Mouse (Mus musculus) hematopoietic stem cell, adult 5-6 weeks (primary cell): ENCODE measurements around the gene Fbxw2. TPM values are rescaled to one million over a fixed set of nuclear protein-coding genes. Genes with fewer than 3 reads are reported as not detected.
"Not testable (repeated sequence)": the region's sequence is repeated elsewhere in the genome, so short reads cannot be mapped to it uniquely, and the experiment has no call there.

Source experiments
- ATAC-seq, 2 experiments: fragments of 125-278 bp in 1 of 2; replicated peaks in 1 of 2; 2 replicates each; pipeline ENCODE4 v1.8.0; 2016 to 2017; ENCODE audit warnings: inconsistent platforms in 2 of 2, mild to moderate bottlenecking in 2 of 2, moderate number of reproducible peaks in 2 of 2, low read depth in 1 of 2, moderate TSS enrichment in 1 of 2; ENCODE audit not compliant: low FRiP score in 2 of 2, poor library complexity in 2 of 2, severe bottlenecking in 2 of 2, insufficient read depth in 1 of 2, low TSS enrichment in 1 of 2
- total RNA-seq: library from RNA; stranded (forward); fragments of 172-1452, 232-1000 nt; gene quantifications from 2 replicates; pipeline ENCODE4 v1.2.3, GENCODE M21; 2017

Fbxw2 gene
- total RNA-seq, result 76.7 and 81.1 TPM in 2 replicates

DNA sequence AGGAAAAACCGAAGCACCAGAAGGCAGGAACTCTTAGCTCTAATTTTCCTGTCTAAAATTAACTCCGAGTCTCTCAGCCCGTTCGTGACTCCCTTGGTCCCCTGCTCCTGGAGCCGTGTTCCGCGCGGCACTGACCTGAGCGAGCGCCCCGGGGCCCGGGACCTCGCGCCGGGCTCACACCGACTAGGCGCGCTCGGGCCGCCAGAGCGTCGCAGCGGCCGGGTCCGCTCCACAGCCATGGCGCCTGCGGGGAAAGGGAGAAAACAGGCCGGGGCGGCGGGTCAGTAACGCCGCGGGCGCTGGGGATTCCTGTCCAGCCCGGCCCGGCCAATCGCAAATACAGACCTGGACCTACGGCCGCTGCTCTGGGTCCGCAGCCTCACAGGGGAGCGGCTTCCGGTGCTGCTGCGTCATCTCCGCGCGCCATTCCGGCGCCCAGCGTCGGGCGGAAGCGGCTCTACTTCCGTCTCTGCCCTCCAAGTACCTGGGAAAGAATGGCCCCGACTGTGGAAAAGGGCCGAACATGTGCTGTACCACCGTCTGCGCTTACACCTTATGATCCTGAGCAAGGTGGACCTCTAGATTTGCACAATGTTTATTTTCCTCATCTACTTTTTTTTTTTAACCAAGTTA lies at the start of gene Fbxw2:
TSS of gene Fbxw2 (minus strand) at position 485 of the 633 bp plus-strand sequence.
- peak; percentile 94 for ATAC-seq

DNA sequence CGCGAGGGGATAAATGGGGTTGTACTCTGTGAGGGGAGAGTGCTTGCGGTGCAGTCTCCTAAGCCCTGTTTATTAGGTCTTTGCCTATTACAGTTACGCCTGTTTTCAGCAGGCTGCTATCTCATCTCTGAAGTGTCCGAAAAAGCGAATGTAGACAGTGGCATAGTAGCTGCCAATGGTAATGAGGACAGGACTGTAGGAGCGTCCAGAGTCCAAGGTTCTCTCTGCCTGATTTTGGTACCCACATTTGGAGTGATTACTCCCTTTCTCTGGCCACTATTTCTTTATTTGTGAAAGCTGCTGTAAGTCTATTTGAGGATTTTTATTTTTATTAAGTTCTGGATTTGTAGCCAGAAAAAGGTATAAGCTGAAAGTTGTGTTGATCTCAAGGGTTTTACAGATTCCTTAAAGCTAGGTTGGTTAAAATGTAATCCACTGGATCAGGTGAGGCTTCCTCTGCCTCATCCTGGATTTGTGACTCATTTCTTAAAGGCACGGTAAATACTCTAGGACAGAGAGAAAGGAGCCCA lies 48.8 kb upstream of the Fbxw2 start, which contains the start of gene Psmd5:
TSS of gene Psmd5 (minus strand) at position 153 of the 530 bp plus-strand sequence.
- ATAC-seq, result no peak

DNA sequence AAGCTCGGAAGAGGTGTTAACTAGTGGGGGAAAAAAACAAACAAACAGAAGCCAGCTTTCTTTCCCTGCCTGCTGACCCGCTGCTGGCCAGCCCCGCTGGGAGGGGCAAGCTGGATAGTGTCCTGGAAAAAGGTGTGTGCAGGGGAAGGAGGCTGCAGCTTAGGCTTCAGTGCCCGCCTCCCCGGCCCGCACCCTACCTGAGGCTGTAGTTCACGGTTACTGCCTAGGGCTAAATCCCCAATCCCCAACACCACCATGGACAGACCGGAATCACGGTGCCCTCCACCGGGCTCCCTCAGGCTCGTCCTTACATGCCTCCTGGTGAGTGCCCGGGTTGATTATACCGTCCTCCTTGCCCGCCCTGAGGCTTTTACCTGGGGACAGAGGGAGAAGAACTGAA lies 48.2 kb upstream of the Fbxw2 start, which contains the start of gene Cutal:
TSS of gene Cutal (plus strand) at position 126 of the 400 bp plus-strand sequence.
- ATAC-seq, result no peak

DNA sequence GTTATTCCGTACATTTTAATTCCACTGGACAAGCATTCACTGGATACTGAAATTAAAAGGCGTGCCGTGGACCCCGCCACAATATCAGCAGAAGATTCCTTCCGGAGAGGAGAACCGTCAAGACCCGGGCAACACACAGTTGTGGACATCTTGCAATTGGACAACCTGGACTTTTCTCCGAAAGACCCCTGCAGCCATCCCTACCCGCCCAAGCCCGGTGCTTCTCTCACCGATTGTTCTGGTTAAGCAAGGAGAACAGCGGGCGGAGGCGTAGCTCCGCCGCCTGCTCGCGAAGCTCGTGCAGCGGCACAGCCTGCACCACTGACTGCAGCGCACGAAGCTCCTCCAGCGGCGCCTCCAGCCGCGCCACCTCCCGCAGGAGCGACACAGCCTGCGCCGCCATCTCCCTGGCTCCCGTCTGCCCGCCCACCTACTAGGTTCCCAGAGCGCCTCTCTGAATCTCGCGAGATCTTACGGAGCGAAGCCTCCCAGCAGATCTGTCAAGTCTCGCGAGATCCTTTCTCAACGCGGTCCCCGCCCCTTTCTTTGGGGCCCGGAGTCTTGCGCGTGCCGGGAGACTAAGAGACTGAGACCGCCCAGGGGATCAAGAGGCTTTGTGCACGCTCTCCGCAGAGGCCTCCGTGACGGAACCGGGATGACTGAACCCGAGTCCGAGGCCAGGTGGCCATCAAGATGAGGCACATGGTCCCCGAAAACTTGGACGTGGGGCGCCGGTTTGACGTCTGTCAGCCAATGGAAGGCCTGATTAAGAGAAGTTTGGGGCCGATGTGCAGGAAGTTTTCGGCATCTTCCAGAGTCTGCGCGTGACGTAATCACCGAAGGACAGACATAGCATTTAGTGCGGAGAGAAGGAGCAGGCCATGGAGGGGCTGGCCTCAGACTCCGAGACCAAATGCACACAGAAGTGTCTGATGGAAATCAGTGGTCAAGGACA lies 44.7 kb upstream of the Fbxw2 start:
- peak; percentile 90 to 95 for ATAC-seq

DNA sequence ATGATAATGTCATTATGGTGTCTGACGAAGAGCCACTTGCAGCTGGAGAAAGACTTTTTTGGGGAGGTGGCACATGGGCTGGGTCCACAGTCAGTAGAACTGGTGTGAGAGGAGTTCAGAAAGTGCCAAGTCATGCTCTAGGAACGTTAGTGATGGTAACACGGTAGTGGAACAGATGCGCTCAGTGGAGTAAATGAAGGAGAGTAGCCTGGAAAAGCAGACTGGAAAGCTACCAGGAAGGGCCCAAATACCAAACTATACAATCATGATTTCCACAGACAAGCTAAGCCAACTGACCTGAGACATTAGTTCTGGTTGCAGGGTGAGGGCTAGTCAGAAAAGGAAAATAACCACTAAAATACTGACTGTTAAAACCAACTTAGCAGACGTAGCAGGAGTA lies 43.6 kb upstream of the Fbxw2 start:
- peak; percentile 40 to 58; a peak in 3 of 4 replicates for ATAC-seq

DNA sequence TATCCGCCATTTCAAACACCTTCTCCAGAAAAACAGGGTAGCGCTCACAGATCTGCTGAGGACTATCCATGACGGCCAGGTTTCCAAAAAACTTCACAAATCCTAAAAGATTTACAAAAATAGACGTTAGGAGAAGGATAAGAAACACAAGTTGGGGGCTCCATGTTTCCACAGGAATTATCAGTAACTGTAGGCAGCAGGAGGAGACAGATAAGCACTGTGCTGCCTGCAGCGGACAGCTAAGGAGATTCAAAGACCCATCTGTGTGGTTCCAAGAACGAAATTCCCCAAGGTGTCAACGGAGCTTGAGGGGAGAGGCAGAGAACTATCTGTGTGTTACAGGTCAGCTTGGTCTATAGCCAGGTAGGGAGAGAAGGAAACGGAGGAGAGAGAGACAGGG lies 31.6 kb upstream of the Fbxw2 start:
- no peak for ATAC-seq

DNA sequence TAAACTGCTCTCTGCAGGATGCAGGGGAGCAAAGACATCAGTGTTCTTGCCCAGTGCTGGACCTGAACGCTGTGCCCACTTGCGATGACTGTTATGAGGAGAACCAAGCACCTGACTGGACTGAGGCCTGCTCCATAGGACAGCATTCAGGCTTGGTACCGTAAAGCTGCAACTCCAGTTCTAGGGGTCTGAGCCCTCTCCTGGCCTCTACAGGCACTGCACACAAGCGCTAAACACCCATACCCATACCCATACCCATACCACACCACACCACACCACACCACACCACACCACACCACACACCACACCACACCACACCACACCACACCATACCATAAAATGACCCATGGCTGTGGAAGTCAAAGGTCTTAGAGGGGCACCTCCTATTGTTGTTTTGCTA lies 29.2 kb upstream of the Fbxw2 start:
- ATAC-seq, result no peak

DNA sequence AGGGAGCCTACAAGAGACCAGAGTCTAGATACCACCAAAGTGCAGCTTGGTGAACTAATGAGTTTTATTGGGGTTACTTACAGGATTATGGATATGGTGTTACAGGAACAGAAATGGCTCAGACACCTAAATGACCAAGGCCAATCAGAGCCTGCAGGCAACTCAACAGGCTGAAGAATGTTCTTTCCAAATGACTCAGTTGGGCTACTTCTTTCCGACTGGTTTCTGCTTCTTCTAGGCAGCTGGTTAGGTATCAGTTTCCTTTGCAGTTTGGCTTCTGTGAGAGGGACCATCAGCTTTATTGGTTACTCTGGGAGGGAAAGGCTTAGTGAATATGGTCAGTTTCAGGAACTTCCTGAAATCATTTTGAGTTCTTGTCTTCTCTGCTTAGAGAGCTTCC lies 21.6 kb upstream of the Fbxw2 start:
- ATAC-seq, result no peak

DNA sequence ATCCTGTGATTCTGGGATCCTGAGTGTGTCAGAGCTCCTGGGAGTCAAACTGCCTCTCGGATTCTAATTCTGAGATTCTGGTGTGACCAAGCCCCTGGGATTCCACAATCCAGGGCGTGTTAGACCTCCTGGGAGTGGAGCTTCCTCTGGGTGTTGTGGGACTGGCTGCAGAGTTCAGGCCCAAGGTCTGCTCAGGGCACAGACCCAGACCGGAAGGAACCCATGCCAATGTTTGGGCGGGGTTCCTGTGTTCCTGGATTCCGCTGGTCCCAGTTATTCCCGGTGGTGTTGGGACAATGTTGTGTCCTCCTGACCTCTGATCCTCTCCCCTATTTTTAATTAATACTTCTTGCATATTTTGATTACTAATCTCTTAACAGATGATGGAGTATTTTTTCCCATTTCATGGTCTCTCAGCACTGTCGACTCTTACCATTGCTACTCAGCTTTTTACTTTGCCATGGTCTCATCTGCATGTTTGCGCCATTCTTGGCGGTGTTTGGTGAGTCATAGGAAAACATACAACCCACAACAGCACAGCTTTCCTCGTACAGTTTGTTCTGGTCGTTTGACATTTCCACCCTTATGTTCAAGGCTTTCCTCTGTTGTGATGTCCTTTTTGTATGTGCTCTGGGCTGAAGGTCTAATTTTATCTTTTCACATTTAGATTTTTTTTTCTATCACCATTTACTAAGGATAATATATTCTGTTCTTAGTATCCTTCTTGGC lies 17.3 kb upstream of the Fbxw2 start:
- ATAC-seq, result no peak

DNA sequence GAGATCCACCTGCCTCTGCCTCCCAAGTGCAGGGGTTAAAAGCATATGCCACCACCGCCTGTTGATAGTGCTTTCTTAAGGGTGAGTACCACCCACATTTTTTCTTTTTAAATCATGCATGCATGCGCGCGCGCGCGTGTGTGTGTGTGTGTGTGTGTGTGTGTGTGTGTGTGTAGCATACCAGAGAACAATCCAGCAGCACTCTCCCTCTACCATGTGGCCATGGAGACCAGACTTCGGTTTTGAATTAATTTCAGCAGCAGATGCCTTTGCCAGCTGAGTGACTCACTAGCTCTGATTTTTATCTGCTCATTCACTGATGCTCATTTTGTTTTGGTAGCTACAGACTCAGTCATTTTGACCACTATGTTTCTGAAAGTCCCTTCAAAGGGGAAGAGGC lies 15.6 kb upstream of the Fbxw2 start:
- ATAC-seq, result no peak

DNA sequence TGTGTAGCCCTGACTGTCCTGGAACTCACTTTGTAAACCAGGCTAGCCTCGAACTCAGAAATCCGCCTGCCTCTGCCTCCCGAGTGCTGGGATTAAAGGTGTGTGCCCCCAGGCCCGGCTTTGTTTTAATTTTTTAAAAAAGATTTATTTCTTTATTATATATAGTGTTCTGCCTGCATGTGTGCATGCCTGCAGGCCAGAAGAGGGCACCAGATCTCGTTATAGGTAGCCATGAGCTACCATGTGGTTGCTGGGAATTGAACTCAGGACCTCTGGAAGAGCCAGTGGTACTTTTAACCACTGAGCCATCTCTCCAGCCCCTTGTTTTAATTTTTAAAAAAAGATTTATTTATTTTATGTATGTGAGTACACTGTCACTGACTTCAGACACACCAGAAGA lies 14.0 kb upstream of the Fbxw2 start:
- ATAC-seq, result not testable (repeated sequence)

DNA sequence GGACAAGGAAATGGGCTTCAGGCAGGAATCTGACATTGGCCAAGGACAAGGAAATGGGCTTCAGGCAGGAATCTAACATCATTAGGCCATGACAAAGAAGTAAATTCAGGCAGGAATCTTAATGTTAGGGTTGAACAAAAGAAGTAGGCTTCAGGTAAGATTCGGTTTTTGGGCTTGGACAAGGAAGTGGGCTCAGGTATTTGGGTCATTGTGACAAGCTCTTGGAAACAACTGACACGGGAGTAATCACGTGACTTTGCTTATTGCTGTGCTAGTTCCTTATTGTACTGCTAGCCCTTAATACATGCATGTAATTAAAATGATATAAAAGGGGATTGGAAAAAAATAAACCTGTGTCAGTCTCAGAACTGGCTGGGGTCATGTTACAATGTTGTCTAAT lies 9.6 kb upstream of the Fbxw2 start:
- no peak for ATAC-seq

DNA sequence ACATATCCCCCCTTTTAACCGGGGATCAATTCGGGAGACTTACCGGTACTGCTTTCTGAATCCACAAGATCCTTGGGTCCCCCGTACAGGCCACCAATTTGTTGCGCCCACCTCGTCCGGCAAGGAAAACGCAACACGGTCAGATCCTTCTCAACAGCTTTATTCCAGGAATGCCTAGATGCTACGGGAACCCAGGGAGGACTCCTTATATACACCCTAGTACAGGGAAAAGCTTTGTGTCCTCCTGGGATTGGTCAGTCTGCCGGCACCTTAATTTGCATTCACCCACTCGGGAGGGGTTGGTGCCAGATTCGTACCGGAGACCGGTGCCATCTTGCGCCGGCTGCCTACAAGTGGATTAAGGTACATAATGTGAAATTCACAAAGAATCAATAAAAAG lies 7.5 kb upstream of the Fbxw2 start:
- no peak for ATAC-seq

DNA sequence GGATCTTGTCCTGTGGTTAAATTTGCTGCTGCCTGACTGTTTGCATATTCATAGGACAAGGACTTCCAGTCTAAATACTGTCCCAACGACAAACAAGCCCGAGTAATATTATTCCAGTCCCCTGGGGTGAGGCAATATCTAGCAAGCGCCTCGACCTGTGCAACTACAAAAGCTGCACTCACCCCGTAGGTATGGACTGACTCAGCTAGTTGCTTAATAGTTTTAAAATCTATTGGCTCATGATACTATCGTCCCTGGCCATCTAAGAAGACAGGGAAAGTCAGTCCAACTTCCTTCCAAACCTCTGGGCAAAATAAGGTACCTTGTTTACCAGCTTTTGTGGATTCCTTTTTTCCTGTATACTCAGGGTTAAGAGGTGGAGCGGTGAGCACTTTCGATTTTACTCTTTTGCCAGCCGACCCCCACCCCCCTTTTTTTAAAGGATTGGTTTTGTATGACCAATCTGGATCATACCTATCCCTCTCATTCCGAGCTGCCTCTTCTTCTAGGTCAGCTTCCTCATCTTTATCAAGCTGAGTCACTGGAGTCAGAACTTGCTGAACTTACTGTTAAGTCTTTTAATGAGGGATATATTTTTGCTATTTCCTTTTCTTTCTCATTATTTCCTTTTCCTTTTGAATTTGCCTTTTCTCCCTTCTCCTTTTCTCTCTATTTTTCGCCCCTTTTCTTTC lies 6.8 kb upstream of the Fbxw2 start, which contains the start of gene Gm34653:
TSS of gene Gm34653 (plus strand) at position 242 of the 692 bp plus-strand sequence.
- not testable (repeated sequence) for ATAC-seq

DNA sequence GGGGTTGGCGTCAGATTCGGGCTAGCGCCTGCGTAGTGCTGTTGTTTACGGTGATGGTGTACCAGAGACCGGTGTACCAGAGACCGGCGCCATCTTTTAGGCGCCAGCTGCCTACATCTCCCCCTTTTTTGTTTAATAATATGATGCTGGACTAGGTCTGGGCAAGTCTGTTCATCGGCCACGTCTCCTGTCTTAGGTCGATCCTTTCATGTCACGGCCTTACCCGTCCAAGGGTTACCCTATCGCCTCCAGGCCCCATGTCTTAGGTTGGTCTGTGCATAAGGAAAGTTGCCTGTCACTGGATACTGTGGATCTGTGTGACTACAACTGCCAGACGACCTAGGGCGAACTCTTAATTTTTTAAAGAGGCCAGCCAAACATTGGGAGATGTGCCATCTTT lies 4.0 kb upstream of the Fbxw2 start:
- not testable (repeated sequence) for ATAC-seq

DNA sequence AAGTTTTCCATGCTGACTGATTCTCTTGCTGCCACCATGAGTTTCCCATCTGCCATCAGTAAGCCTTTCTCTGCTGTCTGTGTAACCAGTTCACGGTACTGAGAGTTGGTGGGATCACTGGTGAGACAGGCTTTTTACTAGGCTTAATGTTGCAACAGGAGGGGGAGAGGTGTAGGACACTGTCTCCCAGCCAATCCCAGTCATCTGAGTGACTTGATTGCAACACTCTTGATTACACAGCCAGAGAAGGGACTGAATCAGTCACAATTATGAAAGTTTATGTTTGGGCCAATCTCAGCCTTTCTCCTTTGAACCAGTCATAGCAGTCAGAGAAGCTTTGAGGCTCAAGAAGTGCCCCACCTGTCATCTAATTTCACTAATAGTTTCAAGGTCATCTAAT lies 1.9 kb upstream of the Fbxw2 start:
- no peak; a peak in 1 of 4 replicates for ATAC-seq

DNA sequence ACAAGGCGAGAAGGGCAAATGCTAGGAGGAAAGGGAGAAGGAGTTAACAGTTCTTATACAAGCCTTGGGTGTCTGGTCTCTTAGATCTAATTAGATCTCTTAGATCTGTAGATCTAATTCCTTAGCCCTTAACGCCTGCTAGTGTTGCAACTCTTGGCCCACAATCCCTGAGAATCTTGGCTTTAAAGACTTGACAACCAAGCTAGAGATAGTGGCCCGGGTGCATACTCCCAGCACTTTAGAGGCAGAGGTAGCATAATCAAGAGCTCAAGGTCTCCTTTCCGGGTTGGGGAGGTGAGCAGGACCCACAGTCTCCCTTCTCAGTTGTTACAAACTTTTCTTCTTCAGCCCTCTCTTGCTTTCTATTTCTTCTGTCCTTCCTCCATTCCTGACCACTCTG lies 1.5 kb upstream of the Fbxw2 start:
- no peak for ATAC-seq
